Mouse (Mus musculus): ENCODE measurements around the gene Serpine2. TPM values are rescaled to one million over a fixed set of nuclear protein-coding genes. Genes with fewer than 3 reads are reported as not detected.

The Serpine2 gene
- polyA plus RNA-seq, 1 experiment = 0.02 TPM

DNA sequence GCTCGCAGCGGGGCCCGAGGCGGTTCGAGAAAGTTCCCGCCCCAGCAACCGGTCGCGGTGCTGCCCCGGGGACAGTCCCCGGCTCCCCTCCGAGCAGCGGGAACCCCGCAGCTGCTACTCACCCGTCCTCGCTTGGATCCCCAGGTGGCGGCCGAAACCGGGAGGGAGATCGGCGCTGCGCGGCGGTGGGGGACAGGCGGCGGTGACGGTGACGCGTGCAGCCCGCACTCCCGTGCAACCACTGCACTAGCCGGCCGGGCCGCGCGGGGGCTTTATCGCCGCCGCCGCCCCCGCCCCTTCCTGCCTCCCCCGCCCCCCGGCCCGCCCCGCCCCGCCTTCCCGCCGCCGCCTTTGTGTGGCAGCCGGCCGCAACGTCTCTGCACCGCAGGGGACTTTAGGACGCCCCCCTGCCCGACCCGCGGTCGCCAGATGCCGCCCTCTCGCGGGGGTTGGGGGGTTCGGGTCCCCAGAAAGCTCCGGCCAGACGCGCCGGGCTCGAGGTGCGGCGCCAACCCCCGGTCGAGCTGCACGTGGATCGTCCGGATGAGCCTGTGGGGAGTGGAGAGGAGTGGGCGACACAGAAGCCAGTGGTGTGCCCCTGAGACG, 2.5 kb downstream of the Serpine2 start:
- H3K4me3 ChIP-seq (replicated peaks) = peak overlapping the region; percentile 42
- no peaks in the 10 kb centered on the region for H3K9me3 ChIP-seq (ENCODE audit: control insufficient read depth, low read length)
- no peaks in the 10 kb centered on the region for H3K4me1 ChIP-seq (ENCODE audit: control insufficient read depth)
- no peaks in the 10 kb centered on the region for H3K36me3 ChIP-seq (ENCODE audit: control insufficient read depth)
- peaks cover 43% of the 10 kb centered on the region for H3K27me3 ChIP-seq (ENCODE audit: control insufficient read depth)
- no peak for TF ChIP-seq TAL1 (IDR thresholded peaks at IDR 0.05; ENCODE audit: low read length)

DNA sequence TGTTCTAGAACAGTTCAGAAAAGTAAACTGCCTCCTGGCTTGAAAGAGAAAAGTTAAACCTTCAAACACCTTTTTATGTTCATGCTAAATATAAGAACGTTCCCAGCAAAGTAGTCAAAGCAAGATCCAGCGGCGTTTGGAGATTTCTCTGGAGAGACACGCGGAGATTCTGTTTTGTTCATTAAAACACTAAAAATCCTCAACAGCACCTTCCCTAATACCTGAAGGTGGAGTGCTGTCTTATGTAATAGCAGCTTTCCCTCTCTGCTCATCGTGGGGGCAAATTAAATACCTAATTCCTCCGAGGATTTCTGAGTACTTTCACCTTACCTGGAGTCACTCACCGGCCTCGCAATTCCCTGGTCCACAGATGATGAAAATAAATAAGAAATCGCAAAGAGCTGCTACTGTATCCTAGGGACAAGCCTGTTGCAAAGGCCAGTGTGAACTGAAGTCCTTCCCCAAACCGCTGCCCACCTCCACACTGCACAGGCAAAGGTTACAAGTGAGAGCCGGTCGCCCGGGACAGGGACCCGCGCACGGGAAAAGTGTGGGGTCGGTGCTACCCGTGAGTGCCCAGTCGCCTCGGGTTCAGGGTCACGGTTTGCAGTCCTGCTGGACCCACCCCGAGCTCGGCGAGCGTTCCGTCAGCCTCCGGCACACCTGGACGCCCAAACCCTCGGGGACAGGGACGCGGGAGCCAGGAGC, 3.1 kb downstream of the Serpine2 start:
- no peaks in the 10 kb centered on the region for H3K9me3 ChIP-seq (ENCODE audit: control insufficient read depth, low read length)
- peaks cover 43% of the 10 kb centered on the region for H3K27me3 ChIP-seq (ENCODE audit: control insufficient read depth)
- TF ChIP-seq GATA1 (IDR thresholded peaks at IDR 0.05; ENCODE audit: low read length) = no peak
- no peak for TF ChIP-seq TAL1 (IDR thresholded peaks at IDR 0.05; ENCODE audit: low read length)
- H3K4me3 ChIP-seq (replicated peaks) = peak overlapping the region; percentile 42
- no peaks in the 10 kb centered on the region for H3K36me3 ChIP-seq (ENCODE audit: control insufficient read depth)
- H3K4me1 ChIP-seq (ENCODE audit: control insufficient read depth) = no peaks in the 10 kb centered on the region

DNA sequence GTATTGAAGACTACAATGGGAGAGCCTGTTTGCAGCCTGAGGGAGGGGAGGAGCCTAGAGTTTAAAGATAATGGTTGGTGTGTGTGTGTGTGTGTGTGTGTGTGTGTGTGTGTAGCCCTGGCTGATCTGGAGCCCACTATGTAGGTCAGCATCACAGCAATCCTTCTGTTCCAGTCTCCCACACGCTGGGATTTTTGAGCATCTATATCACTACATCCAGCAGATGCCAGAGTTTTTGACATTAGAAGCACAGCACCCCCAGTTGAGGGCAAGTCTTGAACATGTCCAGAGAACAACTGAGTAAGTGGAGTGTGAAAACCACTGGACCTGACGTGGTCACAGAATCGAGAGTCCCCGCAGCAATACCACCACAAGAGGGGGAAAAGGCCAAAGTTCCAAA, 4.2 kb downstream of the Serpine2 start:
- TF ChIP-seq GATA1 (IDR thresholded peaks at IDR 0.05; ENCODE audit: low read length) (no peak), TAL1 (IDR thresholded peaks at IDR 0.05; ENCODE audit: low read length) (no peak)

DNA sequence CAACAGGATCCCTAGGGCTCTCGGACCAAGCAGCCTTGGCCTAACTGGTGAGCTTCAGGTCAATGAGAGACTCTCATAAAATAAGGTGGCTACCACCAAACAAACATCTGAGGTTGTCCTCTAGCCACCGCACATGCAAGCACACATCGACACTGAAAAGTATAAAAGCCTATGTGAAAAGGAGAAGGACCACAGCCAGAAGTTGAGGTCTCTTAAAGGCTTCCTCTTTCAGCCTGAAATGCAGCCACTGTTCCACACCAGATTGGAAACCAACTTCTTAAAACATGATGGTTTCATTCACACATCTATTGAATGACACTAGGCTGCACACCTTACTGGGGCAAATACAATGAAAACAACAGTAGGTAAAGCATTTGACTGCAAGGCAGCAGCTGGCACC, 7.5 kb downstream of the Serpine2 start:
- no peaks in the 10 kb centered on the region for H3K36me3 ChIP-seq (ENCODE audit: control insufficient read depth)
- no peaks in the 10 kb centered on the region for H3K4me1 ChIP-seq (ENCODE audit: control insufficient read depth)
- peaks cover 25% of the 10 kb centered on the region for H3K27me3 ChIP-seq (ENCODE audit: control insufficient read depth)
- no peaks in the 10 kb centered on the region for H3K9me3 ChIP-seq (ENCODE audit: control insufficient read depth, low read length)
- H3K4me3 ChIP-seq (replicated peaks) = no peak overlapping the region
- TF ChIP-seq GATA1 (IDR thresholded peaks at IDR 0.05; ENCODE audit: low read length) (no peak), TAL1 (IDR thresholded peaks at IDR 0.05; ENCODE audit: low read length) (no peak)

More for the DNA sequence above, 4.2 kb downstream of the Serpine2 start:
- no peaks in the 10 kb centered on the region for H3K4me1 ChIP-seq (ENCODE audit: control insufficient read depth)
- peaks cover 43% of the 10 kb centered on the region for H3K27me3 ChIP-seq (ENCODE audit: control insufficient read depth)
- no peaks in the 10 kb centered on the region for H3K36me3 ChIP-seq (ENCODE audit: control insufficient read depth)
- no peaks in the 10 kb centered on the region for H3K9me3 ChIP-seq (ENCODE audit: control insufficient read depth, low read length)
- no peak overlapping the region for H3K4me3 ChIP-seq (replicated peaks)

DNA sequence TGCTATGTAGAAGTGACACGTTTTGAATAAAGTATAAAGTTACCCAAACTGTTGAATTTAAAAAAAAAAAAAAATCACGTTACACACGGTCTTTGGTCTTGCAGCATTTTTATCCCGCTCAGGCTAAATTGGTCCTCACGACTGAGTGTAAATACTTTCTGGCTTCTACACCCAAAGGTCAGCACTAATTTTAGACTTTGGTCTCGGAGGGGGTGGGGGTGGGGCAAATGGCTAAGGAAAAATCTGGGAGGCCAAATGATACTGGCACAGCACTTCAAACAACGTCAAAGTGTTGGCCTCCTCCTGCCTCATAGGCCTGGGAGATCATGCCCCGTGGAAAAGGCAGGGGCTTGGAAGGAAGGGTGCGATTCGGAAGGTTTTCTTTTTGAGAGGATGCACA, 10.6 kb downstream of the Serpine2 start:
- no peaks in the 10 kb centered on the region for H3K27me3 ChIP-seq (ENCODE audit: control insufficient read depth)
- H3K4me1 ChIP-seq (ENCODE audit: control insufficient read depth) = no peaks in the 10 kb centered on the region
- no peak overlapping the region for H3K4me3 ChIP-seq (replicated peaks)
- TF ChIP-seq GATA1 (IDR thresholded peaks at IDR 0.05; ENCODE audit: low read length) = no peak
- no peak for TF ChIP-seq TAL1 (IDR thresholded peaks at IDR 0.05; ENCODE audit: low read length)
- no peaks in the 10 kb centered on the region for H3K9me3 ChIP-seq (ENCODE audit: control insufficient read depth, low read length)
- H3K36me3 ChIP-seq (ENCODE audit: control insufficient read depth) = no peaks in the 10 kb centered on the region

DNA sequence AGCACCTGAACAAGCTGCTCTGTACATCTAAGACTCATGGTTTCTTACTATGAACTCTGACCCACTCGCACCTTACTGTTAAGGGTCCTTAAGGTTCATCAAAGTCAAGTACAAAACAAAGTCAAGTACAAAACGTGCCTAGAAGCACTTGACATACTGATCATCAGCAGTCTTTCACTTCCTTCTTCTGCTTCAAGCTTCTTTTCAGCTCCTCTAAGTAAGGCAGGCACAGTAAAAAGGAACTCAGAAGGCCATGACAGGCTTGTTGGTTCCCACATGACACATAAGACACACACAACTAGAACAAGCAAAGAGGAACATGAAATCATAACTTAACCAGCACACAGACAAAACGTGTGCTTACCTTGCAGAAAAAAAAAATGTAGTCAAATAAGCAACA, 12.3 kb downstream of the Serpine2 start:
- Histone ChIP-seq H3K4me1 (ENCODE audit: control insufficient read depth) (no peaks in the 10 kb centered on the region), H3K4me3 (replicated peaks) (no peak overlapping the region), H3K27me3 (ENCODE audit: control insufficient read depth) (no peaks in the 10 kb centered on the region), H3K9me3 (ENCODE audit: control insufficient read depth, low read length) (no peaks in the 10 kb centered on the region), H3K36me3 (ENCODE audit: control insufficient read depth) (no peaks in the 10 kb centered on the region)
- TF ChIP-seq TAL1 (IDR thresholded peaks at IDR 0.05; ENCODE audit: low read length) (no peak), GATA1 (IDR thresholded peaks at IDR 0.05; ENCODE audit: low read length) (no peak)

DNA sequence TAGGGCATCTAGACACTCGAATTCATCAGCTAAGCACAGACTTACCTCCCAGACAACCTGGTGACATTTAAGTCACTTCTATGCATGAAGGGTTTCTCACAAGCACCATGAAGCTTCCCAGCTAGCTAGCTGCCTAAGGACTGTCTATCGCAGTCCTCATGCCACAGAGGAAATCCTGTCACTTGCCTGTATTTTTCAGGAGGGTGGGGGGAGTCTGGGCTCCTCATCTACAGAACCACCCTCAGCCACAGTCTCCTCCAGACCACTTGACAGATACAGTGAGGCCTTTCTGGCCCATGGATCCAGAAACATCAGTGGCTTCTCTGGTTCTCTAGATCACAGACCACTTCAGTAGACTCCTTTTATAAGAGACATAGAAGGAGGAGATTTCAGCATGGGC, 14.1 kb downstream of the Serpine2 start:
- Histone ChIP-seq H3K9me3 (ENCODE audit: control insufficient read depth, low read length) (0 out of 2 replicates have a peak, but pooled peaks cover 2% of the 10 kb centered on the region), H3K4me3 (replicated peaks) (no peak overlapping the region), H3K27me3 (ENCODE audit: control insufficient read depth) (no peaks in the 10 kb centered on the region), H3K36me3 (ENCODE audit: control insufficient read depth) (no peaks in the 10 kb centered on the region), H3K4me1 (ENCODE audit: control insufficient read depth) (no peaks in the 10 kb centered on the region)
- no peak for TF ChIP-seq GATA1 (IDR thresholded peaks at IDR 0.05; ENCODE audit: low read length)
- no peak for TF ChIP-seq TAL1 (IDR thresholded peaks at IDR 0.05; ENCODE audit: low read length)

DNA sequence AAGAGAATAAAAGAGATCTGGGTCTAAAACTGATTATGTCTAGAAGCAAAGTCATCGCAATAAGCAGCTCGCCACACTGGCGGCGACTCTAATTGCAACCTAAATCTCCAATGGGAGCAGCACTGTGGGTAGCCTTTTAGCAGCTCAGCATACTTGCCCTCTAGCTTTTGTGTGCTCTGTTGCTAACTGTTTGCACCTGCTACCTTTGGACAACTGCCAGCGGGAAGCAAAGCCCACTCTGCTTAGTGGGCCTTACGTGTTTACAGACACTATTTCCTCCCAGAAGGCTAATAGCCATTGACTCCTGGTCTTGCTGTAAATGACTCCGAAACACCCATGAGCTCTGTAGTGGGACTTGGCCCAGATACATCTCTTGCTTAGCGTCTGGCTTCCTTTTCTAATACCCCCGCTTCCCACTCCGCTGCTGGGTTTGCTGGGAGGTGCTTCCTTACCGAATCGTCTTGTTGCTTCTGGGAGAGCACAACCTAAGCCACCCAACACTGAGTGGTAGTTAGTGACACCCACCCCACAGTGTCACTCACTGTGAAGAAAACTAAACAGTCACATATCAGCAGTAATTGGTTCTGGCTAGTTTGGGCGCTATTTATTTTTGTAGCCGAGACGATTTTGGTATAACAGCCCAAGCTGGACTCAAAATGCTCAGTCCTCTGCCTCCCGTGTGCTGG, 28.1 kb downstream of the Serpine2 start:
- H3K36me3 ChIP-seq (ENCODE audit: control insufficient read depth) = no peaks in the 10 kb centered on the region
- no peaks in the 10 kb centered on the region for H3K4me1 ChIP-seq (ENCODE audit: control insufficient read depth)
- no peaks in the 10 kb centered on the region for H3K27me3 ChIP-seq (ENCODE audit: control insufficient read depth)
- no peak for TF ChIP-seq GATA1 (IDR thresholded peaks at IDR 0.05; ENCODE audit: low read length)
- no peak for TF ChIP-seq TAL1 (IDR thresholded peaks at IDR 0.05; ENCODE audit: low read length)
- H3K9me3 ChIP-seq (ENCODE audit: control insufficient read depth, low read length) = no peaks in the 10 kb centered on the region
- no peak overlapping the region for H3K4me3 ChIP-seq (replicated peaks)

DNA sequence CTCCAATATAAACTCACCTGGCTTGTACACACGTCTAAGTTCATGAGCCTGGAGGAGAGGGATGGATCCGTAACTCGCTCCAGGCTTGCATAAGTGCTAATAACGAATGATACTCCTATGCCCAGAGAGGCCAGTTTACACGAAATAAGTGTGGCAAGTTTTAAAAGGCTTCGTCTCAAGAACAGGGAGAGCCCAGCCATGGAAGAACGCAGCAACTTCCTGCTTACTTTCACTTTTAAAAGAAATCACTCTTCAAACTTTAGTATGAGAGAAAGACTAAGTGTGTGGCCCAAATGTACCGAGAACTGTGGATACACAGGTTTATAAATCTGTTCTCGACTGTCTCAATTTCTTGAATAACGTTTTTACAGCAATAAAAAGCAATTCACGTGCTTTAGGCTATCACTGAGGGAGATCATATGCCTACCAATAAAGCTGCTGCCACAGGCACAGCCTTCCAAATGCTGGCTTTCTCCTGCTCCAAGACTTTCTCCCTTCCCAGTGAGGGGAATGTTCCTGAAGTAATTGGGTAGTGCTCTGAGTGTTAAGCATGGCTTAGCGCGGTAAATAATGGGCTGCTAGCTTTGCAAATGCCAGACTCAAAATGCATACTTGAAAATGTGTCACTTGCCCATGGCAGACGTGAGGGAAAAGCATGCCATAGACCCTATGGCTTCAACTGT, 36.9 kb downstream of the Serpine2 start:
- H3K36me3 ChIP-seq (ENCODE audit: control insufficient read depth) = no peaks in the 10 kb centered on the region
- no peaks in the 10 kb centered on the region for H3K27me3 ChIP-seq (ENCODE audit: control insufficient read depth)
- no peak overlapping the region for H3K4me3 ChIP-seq (replicated peaks)
- no peaks in the 10 kb centered on the region for H3K4me1 ChIP-seq (ENCODE audit: control insufficient read depth)
- H3K9me3 ChIP-seq (ENCODE audit: control insufficient read depth, low read length) = no peaks in the 10 kb centered on the region
- TF ChIP-seq GATA1 (IDR thresholded peaks at IDR 0.05; ENCODE audit: low read length) = no peak

Measured in erythroblast, embryonic 14.5 days (primary cell).